Mouse (Mus musculus) testis, adult 2 months (tissue): ENCODE measurements at regions not wholly inside any gene's neighbourhood (a gene's known extent, or its start where the extent isn't known, plus 50 kb on each side); places are given as distances from the start of the nearest gene placed in this dataset.

Experiments used
- CTCF ChIP-seq: fragments of 200-500 bp; IDR thresholded peaks from 2 replicates; pipeline ENCODE4 v1.5.1; 2012; ENCODE audit warnings: low read depth, mild to moderate bottlenecking, inconsistent platforms, low read length, moderate library complexity; ENCODE audit not compliant: control insufficient read depth, insufficient read depth, insufficient replicate concordance
- POLR2A ChIP-seq: fragments of 200-500 bp; IDR thresholded peaks from 2 replicates; pipeline ENCODE4 v1.6.1; 2012; ENCODE audit warnings: low read depth, mild to moderate bottlenecking, inconsistent platforms, low read length, moderate library complexity; ENCODE audit not compliant: control insufficient read depth

GRCm38 (mm10) chr10:17547986-17548385, 175.0 kb upstream of the Cited2 start:
- TF ChIP-seq CTCF (no peak), POLR2A (no peak)
